Mouse (Mus musculus) neural tube, embryonic 14.5 days (tissue): ENCODE results near the gene Hist1h2ba. TPM values are rescaled to one million over a fixed set of nuclear protein-coding genes. Genes with fewer than 3 reads are reported as not detected.

Experiments
- ATAC-seq: fragments of 200-750 bp; cut with Nextera tagmentation; 2 replicates; pipeline ENCODE4 v1.8.0; 2017; ENCODE audit warnings: low read depth, mild to moderate bottlenecking, moderate TSS enrichment, moderate library complexity
- H3K27ac ChIP-seq: fragments of 300-500 bp; sonication (generic); 2 replicates; pipeline ENCODE4 v1.5.1; 2014; ENCODE audit warnings: low read depth, mild to moderate bottlenecking, control low read depth, low read length, moderate library complexity, mixed read lengths
- H3K27me3 ChIP-seq: fragments of 300-500 bp; sonication (generic); 2 replicates; pipeline ENCODE4 v1.6.1; 2014; ENCODE audit warnings: low read length; ENCODE audit not compliant: control insufficient read depth, insufficient read depth
- H3K36me3 ChIP-seq: fragments of 300-500 bp; sonication (generic); 2 replicates; pipeline ENCODE4 v1.6.1; 2014; ENCODE audit warnings: low read length, mixed read lengths; ENCODE audit not compliant: control insufficient read depth, insufficient read depth
- H3K4me1 ChIP-seq: fragments of 300-500 bp; sonication (generic); 2 replicates; pipeline ENCODE4 v1.6.1; 2014; ENCODE audit warnings: low read length; ENCODE audit not compliant: control insufficient read depth, insufficient read depth
- H3K4me2 ChIP-seq: fragments of 300-500 bp; sonication (generic); 2 replicates; pipeline ENCODE4 v1.6.1; 2014; ENCODE audit warnings: mild to moderate bottlenecking, low read depth, low read length, control low read depth
- H3K4me3 ChIP-seq: fragments of 300-500 bp; sonication (generic); 2 replicates; pipeline ENCODE4 v1.5.1; 2014; ENCODE audit warnings: low read depth, low read length, control low read depth, mixed read lengths
- H3K9ac ChIP-seq: fragments of 300-500 bp; sonication (generic); replicated peaks from 2 replicates; pipeline ENCODE4 v1.6.1; 2014; ENCODE audit warnings: low read depth, mild to moderate bottlenecking, control low read depth, low read length, mixed read lengths
- H3K9me3 ChIP-seq: fragments of 300-500 bp; sonication (generic); 2 replicates; pipeline ENCODE4 v1.6.1; 2016; ENCODE audit warnings: low read length; ENCODE audit not compliant: control insufficient read depth
- WGBS: fragments of 180-500 bp; shearing (Covaris S2); extraction: QIAGEN DNeasy Blood & Tissue Kit; methylation state at CpG from one replicate; pipeline ENCODE4 v1.1.7; 2014; 5-methylcytosine and 5-hydroxymethylcytosine counted together
- polyA plus RNA-seq: library from polyadenylated mRNA; unstranded; fragments of >200 nt; fragmentation: Nextera tagmentation; extraction: Ambion mirVana; gene quantifications from 2 replicates; pipeline ENCODE4 v1.2.1, GENCODE M21; 2014

Hist1h2ba gene
- polyA plus RNA-seq, 1 experiment from 2014 or later = not detected

GRCm38 (mm10) chr13:23940291-23940690 lies 6.3 kb upstream of the Hist1h2ba start:
- WGBS = 58% methylated on average over 6 of the region's 6 CpGs
- no peak overlapping the region for H3K27ac ChIP-seq

GRCm38 (mm10) chr13:23938699-23939098 lies 4.7 kb upstream of the Hist1h2ba start:
- Histone ChIP-seq H3K36me3 (no peaks in the 10 kb centered on the region), H3K9me3 (no peaks in the 10 kb centered on the region), H3K27me3 (no peaks in the 10 kb centered on the region), H3K27ac (no peak overlapping the region), H3K4me1 (no peaks in the 10 kb centered on the region), H3K4me2 (no peak overlapping the region), H3K4me3 (no peak overlapping the region), H3K9ac (no peak overlapping the region)
- ATAC-seq = no peak
- WGBS = 96% methylated on average over 1 of the region's 1 CpGs

More at GRCm38 (mm10) chr13:23940291-23940690, 6.3 kb upstream of the Hist1h2ba start:
- H3K9ac ChIP-seq = no peak overlapping the region
- H3K4me3 ChIP-seq = no peak overlapping the region
- no peak for ATAC-seq
- H3K4me1 ChIP-seq = no peaks in the 10 kb centered on the region
- no peaks in the 10 kb centered on the region for H3K9me3 ChIP-seq
- H3K4me2 ChIP-seq = no peak overlapping the region
- H3K36me3 ChIP-seq = no peaks in the 10 kb centered on the region
- H3K27me3 ChIP-seq = no peaks in the 10 kb centered on the region

GRCm38 (mm10) chr13:23934211-23934520 lies 210 bp upstream of the Hist1h2ba start, which contains the start of gene Hist1h2aa:
Gene Hist1h2aa, plus strand, starts transcription at chr13:23934462.
- H3K36me3 ChIP-seq = no peaks in the 10 kb centered on the region
- whole genome bisulfite sequencing = 91% methylated on average over 10 of the region's 10 CpGs
- H3K4me1 ChIP-seq = no peaks in the 10 kb centered on the region
- H3K9ac ChIP-seq = no peak within 1 kb of the TSS
- H3K9me3 ChIP-seq = no peaks in the 10 kb centered on the region
- H3K4me2 ChIP-seq = no peak within 1 kb of the TSS
- no peak within 1 kb of the TSS for H3K27ac ChIP-seq
- ATAC-seq = no peak
- no peak within 1 kb of the TSS for H3K4me3 ChIP-seq
- H3K27me3 ChIP-seq = no peaks in the 10 kb centered on the region

- H3K4me3 ChIP-seq = no peak overlapping the region
Observed at GRCm38 (mm10) chr13:23930904-23931303, 3.1 kb downstream of the Hist1h2ba start.

GRCm38 (mm10) chr13:23930461-23930860 lies 3.5 kb downstream of the Hist1h2ba start:
- ATAC-seq = no peak
- H3K4me2 ChIP-seq = no peak overlapping the region
- H3K9ac ChIP-seq = no peak overlapping the region
- no peak overlapping the region for H3K4me3 ChIP-seq
- H3K9me3 ChIP-seq = no peaks in the 10 kb centered on the region
- H3K27me3 ChIP-seq = no peaks in the 10 kb centered on the region
- H3K4me1 ChIP-seq = no peaks in the 10 kb centered on the region
- no peak overlapping the region for H3K27ac ChIP-seq
- WGBS = 95% methylated on average over 9 of the region's 9 CpGs
- no peaks in the 10 kb centered on the region for H3K36me3 ChIP-seq

More at GRCm38 (mm10) chr13:23930904-23931303, 3.1 kb downstream of the Hist1h2ba start:
- Histone ChIP-seq H3K4me2 (no peak overlapping the region), H3K9ac (no peak overlapping the region), H3K4me1 (no peaks in the 10 kb centered on the region), H3K27me3 (no peaks in the 10 kb centered on the region), H3K27ac (no peak overlapping the region), H3K9me3 (no peaks in the 10 kb centered on the region), H3K36me3 (no peaks in the 10 kb centered on the region)
- no peak for ATAC-seq
- 81% methylated on average over 11 of the region's 11 CpGs for WGBS

- H3K27ac ChIP-seq = no peak overlapping the region
- H3K9ac ChIP-seq = no peak overlapping the region
- no peaks in the 10 kb centered on the region for H3K4me1 ChIP-seq
- H3K4me2 ChIP-seq = no peak overlapping the region
- no peaks in the 10 kb centered on the region for H3K27me3 ChIP-seq
- H3K4me3 ChIP-seq = no peak overlapping the region
- no peaks in the 10 kb centered on the region for H3K36me3 ChIP-seq
- no peak for ATAC-seq
- 76% methylated on average over 3 of the region's 3 CpGs for WGBS
- H3K9me3 ChIP-seq = no peaks in the 10 kb centered on the region
Observed at GRCm38 (mm10) chr13:23928637-23929036, 5.3 kb downstream of the Hist1h2ba start.

- no peak for ATAC-seq
- 50% methylated on average over 2 of the region's 2 CpGs for WGBS
- no peak overlapping the region for H3K4me3 ChIP-seq
Observed at GRCm38 (mm10) chr13:23925792-23926191, 8.2 kb downstream of the Hist1h2ba start.

GRCm38 (mm10) chr13:23917674-23918073 lies 16.3 kb downstream of the Hist1h2ba start:
- Histone ChIP-seq H3K4me3 (no peak overlapping the region), H3K4me2 (no peak overlapping the region), H3K36me3 (no peaks in the 10 kb centered on the region), H3K27ac (no peak overlapping the region), H3K27me3 (no peaks in the 10 kb centered on the region), H3K4me1 (no peaks in the 10 kb centered on the region), H3K9me3 (no peaks in the 10 kb centered on the region), H3K9ac (no peak overlapping the region)
- 79% methylated on average over 4 of the region's 4 CpGs for WGBS
- no peak for ATAC-seq

More at GRCm38 (mm10) chr13:23925792-23926191, 8.2 kb downstream of the Hist1h2ba start:
- H3K9ac ChIP-seq = no peak overlapping the region
- H3K4me1 ChIP-seq = no peaks in the 10 kb centered on the region
- no peaks in the 10 kb centered on the region for H3K36me3 ChIP-seq
- H3K9me3 ChIP-seq = no peaks in the 10 kb centered on the region
- no peaks in the 10 kb centered on the region for H3K27me3 ChIP-seq
- H3K27ac ChIP-seq = no peak overlapping the region
- H3K4me2 ChIP-seq = no peak overlapping the region

- peak; percentile 28; the same call in 1 of the 2 replicates for ATAC-seq
- Histone ChIP-seq H3K36me3 (no peaks in the 10 kb centered on the region), H3K27ac (no peak overlapping the region), H3K4me2 (no peak overlapping the region), H3K4me1 (no peaks in the 10 kb centered on the region), H3K9ac (no peak overlapping the region), H3K27me3 (no peaks in the 10 kb centered on the region), H3K4me3 (no peak overlapping the region), H3K9me3 (no peaks in the 10 kb centered on the region)
- WGBS = 73% methylated on average over 1 of the region's 1 CpGs
Observed at GRCm38 (mm10) chr13:23916132-23916531, 17.8 kb downstream of the Hist1h2ba start.
